In the genomic region with DNA sequence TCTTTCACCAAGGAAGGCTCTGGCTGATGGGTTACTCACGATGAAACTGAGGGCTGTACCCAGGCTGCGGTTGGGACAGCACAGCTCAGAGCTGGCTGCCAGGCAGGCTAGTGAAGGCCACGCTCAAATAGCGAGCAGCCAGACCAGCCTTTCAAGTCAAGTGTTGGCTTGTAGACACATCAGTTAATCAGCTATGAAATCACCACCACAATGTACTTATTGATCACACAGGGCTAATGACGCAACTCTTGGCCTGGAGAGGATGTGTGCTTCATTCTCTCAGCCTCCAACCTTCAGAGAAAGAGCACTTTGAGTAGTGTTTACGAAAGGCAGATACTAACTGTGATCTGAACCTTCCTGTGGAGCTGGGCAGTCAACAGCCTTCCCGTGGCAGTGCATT, we compare ENCODE assay signal across 17 mouse cellular contexts.
DNase-seq lines count a peak whose midpoint lies in the region; ATAC-seq and TF ChIP-seq lines count a peak whose summit lies in the region.
"Had no signal": no experiment of that assay in that cellular context is flagged by ENCODE, and none has a peak within 500 bp of the region (broad histone marks: within the 10 kb centered on the region; RNA-seq: fewer than 3 reads in every experiment).

No protein-coding gene starts in this region.

- no peaks in the 10 kb centered on the region for H3K79me2 ChIP-seq in heart, adult 2 months (replicated peaks; ENCODE audit: control insufficient read depth, insufficient read depth, low read length)

- TF ChIP-seq CTCF in heart, adult 2 months (IDR thresholded peaks at IDR 0.05): no peak

- no peak for DNase-seq in heart, adult 2 months
- DNase-seq in liver (no peak), MN1 (ENCODE audit: low spot score) (no peak)
- peak; percentile 36 for DNase-seq in adrenal gland, postnatal 25 days
- peak; percentile 52 for DNase-seq in urinary bladder, postnatal 14 days (ENCODE audit: low spot score)
- DNase-seq: cerebellum, postnatal 14 days; heart, adult 18-20 months; kidney, adult 11 months; lung, postnatal 10 days; right cerebral cortex, adult 18-20 months; thymus, adult 2 months had no signal

- TF ChIP-seq POLR2A in heart, adult 2 months (IDR thresholded peaks at IDR 0.05; ENCODE audit: insufficient read depth, low read depth, low read length): no peak

- peaks cover 11 to 24% of the 10 kb centered on the region in 2 experiments for H3K4me1 ChIP-seq in heart, embryonic 14.5 days (ENCODE audit: control insufficient read depth in 2 of 2, insufficient read depth in 2 of 2, low read length in 2 of 2)
- peaks cover 2% of the 10 kb centered on the region; the same call in 1 of the 2 replicates for H3K4me1 ChIP-seq in heart, adult 2 months (ENCODE audit: control insufficient read depth, insufficient read depth, low read length)
- H3K4me1 ChIP-seq in liver, embryonic 16.5 days (ENCODE audit: control insufficient read depth, low read depth, low read length): no peaks in the 10 kb centered on the region
- H3K4me1 ChIP-seq: embryonic facial prominence, embryonic 12.5 days; neural tube, embryonic 13.5 days had no signal

- no peak overlapping the region for H3K4me2 ChIP-seq in heart, embryonic 14.5 days (ENCODE audit: low read length)
- no peak overlapping the region for H3K4me2 ChIP-seq in liver, embryonic 16.5 days (ENCODE audit: low read depth, low read length)
- H3K4me2 ChIP-seq: embryonic facial prominence, embryonic 12.5 days; limb, embryonic 12.5 days; midbrain, embryonic 12.5 days; neural tube, embryonic 13.5 days had no signal

- no peak overlapping the region for H3K4me3 ChIP-seq in heart, embryonic 14.5 days (ENCODE audit: control insufficient read depth in 1 of 2, insufficient read depth in 1 of 2, low read depth in 1 of 2, low read length in 2 of 2)
- no peak overlapping the region for H3K4me3 ChIP-seq in heart, adult 2 months
- H3K4me3 ChIP-seq in liver, embryonic 16.5 days (ENCODE audit: low read depth, low read length): no peak overlapping the region
- H3K4me3 ChIP-seq: embryonic facial prominence, embryonic 12.5 days; limb, embryonic 12.5 days; midbrain, embryonic 12.5 days; neural tube, embryonic 13.5 days had no signal

- ATAC-seq in heart, embryonic 14.5 days (ENCODE audit: insufficient number of reproducible peaks, insufficient read depth, low FRiP score, low read depth): no peak
- peak; percentile 45; the same call in 1 of the 2 replicates for ATAC-seq in liver, embryonic 16.5 days (ENCODE audit: low read depth)

- no peak overlapping the region for H3K9ac ChIP-seq in heart, embryonic 14.5 days (ENCODE audit: low read length)
- no peak overlapping the region for H3K9ac ChIP-seq in heart, adult 2 months (ENCODE audit: low read depth, low read length)
- H3K9ac ChIP-seq in liver, embryonic 16.5 days (ENCODE audit: low read depth, low read length): no peak overlapping the region
- H3K9ac ChIP-seq: embryonic facial prominence, embryonic 12.5 days; limb, embryonic 12.5 days; midbrain, embryonic 12.5 days; neural tube, embryonic 13.5 days had no signal

- H3K9me3 ChIP-seq in heart, embryonic 14.5 days (ENCODE audit: control insufficient read depth, low read length): no peaks in the 10 kb centered on the region
- H3K9me3 ChIP-seq in liver, embryonic 16.5 days (replicated peaks; ENCODE audit: control insufficient read depth, low read length): no peaks in the 10 kb centered on the region
- H3K9me3 ChIP-seq: embryonic facial prominence, embryonic 12.5 days; limb, embryonic 12.5 days; midbrain, embryonic 12.5 days; neural tube, embryonic 13.5 days had no signal

- WGBS in heart, embryonic 14.5 days: 36% methylated on average over 7 of the region's 7 CpGs
- WGBS in heart, adult 2 months: 73% methylated on average over 7 of the region's 7 CpGs
- 56% methylated on average over 7 of the region's 7 CpGs for WGBS in liver, embryonic 16.5 days (ENCODE audit: insufficient replicate concordance)

- TF ChIP-seq EP300 in heart, adult 2 months (IDR thresholded peaks at IDR 0.05; ENCODE audit: insufficient read depth, low read depth, low read length): no peak

- H3K27me3 ChIP-seq in heart, embryonic 14.5 days (ENCODE audit: control insufficient read depth, insufficient read depth, low read length): no peaks in the 10 kb centered on the region
- H3K27me3 ChIP-seq in heart, adult 2 months (ENCODE audit: control insufficient read depth, insufficient read depth, low read length): no peaks in the 10 kb centered on the region
- no peaks in the 10 kb centered on the region for H3K27me3 ChIP-seq in liver, embryonic 16.5 days (ENCODE audit: control insufficient read depth, insufficient read depth, low read depth, low read length)
- H3K27me3 ChIP-seq: midbrain, embryonic 12.5 days; neural tube, embryonic 13.5 days had no signal

- peak overlapping the region; percentile 16 to 49; a peak in 1 of 4 replicates for H3K27ac ChIP-seq in heart, embryonic 14.5 days (replicated peaks in 1 of 2; ENCODE audit: control insufficient read depth in 1 of 2, insufficient read depth in 1 of 2, low read depth in 2 of 2, low read length in 2 of 2)
- no peak overlapping the region for H3K27ac ChIP-seq in heart, adult 2 months
- no peak overlapping the region for H3K27ac ChIP-seq in liver, embryonic 16.5 days (ENCODE audit: low read length)
- H3K27ac ChIP-seq: embryonic facial prominence, embryonic 12.5 days; limb, embryonic 12.5 days; midbrain, embryonic 12.5 days; neural tube, embryonic 13.5 days had no signal

- intact Hi-C loops in heart, adult 2 months (cut with DNase I): loop anchor here (5.0 kb wide), 1 partner anchor 62 kb away; no protein-coding TSS in a partner anchor

- no peaks in the 10 kb centered on the region for H3K36me3 ChIP-seq in heart, embryonic 14.5 days (ENCODE audit: control insufficient read depth, insufficient read depth, low read length)
- no peaks in the 10 kb centered on the region for H3K36me3 ChIP-seq in heart, adult 2 months (ENCODE audit: control insufficient read depth, insufficient read depth, low read length)
- no peaks in the 10 kb centered on the region for H3K36me3 ChIP-seq in liver, embryonic 16.5 days (ENCODE audit: control insufficient read depth, insufficient read depth)
- H3K36me3 ChIP-seq: embryonic facial prominence, embryonic 12.5 days; limb, embryonic 12.5 days; midbrain, embryonic 12.5 days; neural tube, embryonic 13.5 days had no signal

Comparison
In these comparisons a context has a peak if more than half of its experiments do, and no peak if none do; other contexts are left out.
1. H3K27ac ChIP-seq: peak in heart, embryonic 14.5 days (2 of 2); none in heart, adult 2 months (single experiment) and liver, embryonic 16.5 days (single experiment).
2. DNase-seq: peak in adrenal gland, postnatal 25 days (single experiment) and urinary bladder, postnatal 14 days (single experiment); none in heart, adult 2 months (0 of 2), liver (single experiment) and MN1 (single experiment).